Mouse (Mus musculus): Measurements from ENCODE around the gene Tbc1d5.
"Not testable (repeated sequence)": the region's sequence is repeated elsewhere in the genome, so short reads cannot be mapped to it uniquely, and the experiment has no call there.

The Tbc1d5 gene

DNA sequence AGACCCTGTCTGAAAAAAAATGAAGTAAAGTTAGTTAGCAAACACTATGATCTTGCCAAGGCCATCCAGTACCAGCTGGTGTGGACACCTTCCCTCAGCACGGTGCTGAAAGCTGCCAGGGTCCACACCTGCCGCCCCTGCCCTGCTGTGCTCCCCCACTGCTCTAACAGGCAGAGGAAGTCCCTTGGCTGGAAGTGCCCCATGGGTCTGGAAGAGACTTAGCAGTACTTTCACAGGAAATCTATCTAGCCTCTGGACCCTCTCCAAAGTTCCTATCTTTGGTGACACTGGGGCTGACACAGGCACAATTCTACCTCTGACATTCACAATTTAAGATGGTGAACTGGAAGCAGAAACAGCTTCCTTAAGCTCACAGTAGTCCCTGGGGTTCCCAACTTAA lies 442.1 kb downstream of the Tbc1d5 start:
- DNase-seq, result no peak

DNA sequence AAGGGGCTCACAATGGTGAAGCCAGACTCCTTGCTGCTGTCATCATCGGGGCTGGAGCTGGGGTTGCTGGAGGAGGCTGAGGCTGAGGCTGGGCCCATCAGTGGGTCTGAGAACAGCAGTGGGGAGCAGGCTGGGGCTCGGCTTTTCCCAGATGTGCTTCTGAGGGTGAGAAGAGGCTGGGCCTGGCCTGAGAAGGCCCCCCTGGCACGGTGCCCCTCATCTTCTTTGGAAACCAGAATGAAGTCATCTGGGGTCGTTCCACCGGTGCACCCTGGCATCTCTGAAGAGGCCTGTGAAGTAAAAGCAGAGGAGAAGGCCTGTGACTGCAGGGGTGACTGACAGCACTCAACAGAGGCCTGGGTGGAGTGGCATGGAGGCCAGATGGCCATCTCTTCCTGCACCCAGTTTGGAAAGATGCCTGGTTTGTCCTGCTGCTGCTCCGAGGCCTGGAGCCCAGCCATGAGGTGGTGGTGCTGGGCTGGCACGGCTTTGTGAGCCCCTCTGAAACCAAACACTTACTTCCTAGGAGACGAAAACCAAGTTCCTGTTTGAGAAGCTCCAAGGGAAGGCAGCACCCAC lies 443.1 kb downstream of the Tbc1d5 start:
- DNase-seq, result peak; percentile 15 to 51

DNA sequence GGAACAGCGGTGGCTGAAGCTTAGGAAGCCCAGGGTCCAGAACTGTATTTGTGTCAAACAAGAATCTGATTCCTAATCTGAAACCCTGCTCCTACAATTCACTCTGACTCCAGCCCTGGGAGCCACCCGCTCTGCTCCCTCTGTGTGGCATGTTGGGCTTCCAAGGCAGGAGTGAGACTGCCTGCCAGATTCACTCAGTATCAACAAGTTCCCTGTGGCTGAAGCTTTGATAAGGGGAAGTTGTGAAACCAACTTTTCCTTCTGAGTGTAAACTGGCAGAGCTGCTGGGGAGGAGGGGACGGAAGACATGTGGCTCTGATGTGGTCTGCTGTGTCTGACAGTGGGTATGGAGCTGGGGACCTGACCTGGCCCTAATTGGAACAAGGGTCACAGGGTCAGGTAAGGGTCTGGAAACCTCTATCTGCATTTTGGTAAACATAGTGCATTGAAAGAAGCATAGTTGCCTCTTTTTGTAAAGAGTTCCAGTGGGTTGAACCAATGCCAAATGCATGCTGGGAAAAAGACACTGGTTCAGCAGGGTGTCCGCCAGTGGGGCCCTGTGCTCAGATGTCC lies 443.7 kb downstream of the Tbc1d5 start:
- peak; percentile 53 to 58 for DNase-seq

DNA sequence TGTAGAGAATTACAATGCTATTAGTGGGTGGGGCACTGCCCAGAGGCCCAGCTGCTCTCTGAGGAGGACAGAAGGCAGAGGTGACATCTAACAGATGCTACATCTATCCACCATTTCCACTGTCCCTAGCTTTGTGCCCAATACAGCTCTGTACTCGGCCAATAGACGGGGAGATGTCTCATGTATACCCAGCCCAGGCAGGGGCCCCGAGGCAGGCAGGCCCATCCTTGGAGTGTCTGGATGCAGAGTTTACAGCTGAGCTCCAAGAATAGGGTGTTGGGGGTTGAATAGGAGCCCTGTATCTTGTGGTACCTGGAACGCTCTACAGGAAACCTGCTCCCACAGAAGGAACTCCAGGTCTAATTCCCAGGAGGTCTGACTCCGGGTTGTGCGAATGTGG lies 444.4 kb downstream of the Tbc1d5 start:
- no peak for DNase-seq

DNA sequence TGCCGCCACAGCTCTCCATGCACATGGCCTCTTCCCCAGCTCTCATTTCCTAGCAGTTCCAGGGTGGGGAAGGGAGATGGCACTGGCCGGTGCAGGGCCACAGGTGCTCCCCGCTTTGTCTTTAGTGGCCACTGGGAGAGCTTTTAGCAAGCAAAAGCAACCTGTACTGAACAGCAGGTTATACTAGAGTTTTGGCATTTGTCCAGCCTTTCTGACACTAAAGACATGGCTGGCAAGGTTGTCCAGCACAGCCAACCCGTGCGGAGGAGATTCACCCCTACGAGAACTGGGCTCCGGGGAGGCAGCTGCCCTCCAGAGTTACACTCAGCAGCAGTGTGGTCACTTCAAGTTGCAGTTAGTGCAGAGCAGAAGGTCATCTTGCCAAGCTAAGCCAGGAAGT lies 445.8 kb downstream of the Tbc1d5 start:
- no peak for DNase-seq

DNA sequence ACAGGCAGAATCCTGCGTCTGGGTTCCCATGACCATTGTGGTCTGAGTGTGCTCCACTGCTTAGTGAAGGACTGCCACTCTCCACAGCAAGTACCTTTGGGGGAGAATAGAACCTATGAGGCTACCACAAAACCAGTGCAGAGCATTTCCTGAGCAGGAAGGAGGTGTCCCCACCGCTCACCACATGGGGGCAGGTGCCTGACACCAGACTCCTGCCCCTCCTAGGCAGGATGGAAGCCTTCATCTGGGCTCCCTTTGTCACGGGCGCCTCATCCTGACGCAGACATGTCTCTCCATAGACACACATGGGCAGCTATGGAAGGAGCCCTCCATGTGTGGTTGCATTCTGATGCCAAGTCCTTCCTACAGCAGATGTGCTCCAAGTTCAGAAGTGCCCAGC lies 447.3 kb downstream of the Tbc1d5 start:
- no peak for DNase-seq

DNA sequence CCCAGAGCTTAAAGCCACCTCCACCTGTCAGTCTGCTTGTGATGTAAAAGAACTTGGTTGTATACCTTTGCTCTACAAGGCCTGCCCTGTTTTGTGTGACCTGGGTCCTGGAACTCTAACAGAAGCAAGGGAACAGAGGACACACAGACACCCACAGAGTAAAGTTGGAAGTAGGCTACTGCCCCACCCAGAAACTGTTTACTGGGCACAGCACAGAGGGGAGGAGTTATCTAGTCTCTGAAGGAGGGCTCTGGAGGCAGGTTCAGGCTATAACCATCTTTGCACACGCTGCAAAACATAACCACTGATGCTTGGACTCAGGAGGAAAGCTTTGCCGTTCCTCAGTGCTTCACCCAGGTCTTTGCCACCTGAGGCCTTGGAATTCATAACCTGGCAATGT lies 448.3 kb downstream of the Tbc1d5 start:
- no peak for DNase-seq

DNA sequence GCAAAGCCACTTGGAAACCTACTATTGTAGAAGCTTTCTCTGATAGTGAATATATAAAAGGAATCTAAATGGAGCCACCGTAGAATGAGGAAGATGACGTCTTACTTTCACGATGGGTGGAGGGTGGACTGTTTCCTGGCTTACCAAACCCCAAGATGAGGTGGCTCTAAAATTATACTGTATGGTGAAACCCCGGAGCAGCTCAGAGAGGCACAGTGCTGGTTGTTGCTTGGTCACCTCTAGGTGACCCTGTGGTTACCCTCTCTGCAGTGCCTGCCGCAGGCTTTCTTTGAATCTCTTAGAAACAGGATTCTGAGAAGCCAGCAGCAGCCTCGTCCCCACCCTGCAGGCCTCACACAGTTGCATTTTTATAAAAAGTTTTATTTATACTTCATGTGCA lies 449.6 kb downstream of the Tbc1d5 start:
- DNase-seq, result peak; percentile 24 to 27

DNA sequence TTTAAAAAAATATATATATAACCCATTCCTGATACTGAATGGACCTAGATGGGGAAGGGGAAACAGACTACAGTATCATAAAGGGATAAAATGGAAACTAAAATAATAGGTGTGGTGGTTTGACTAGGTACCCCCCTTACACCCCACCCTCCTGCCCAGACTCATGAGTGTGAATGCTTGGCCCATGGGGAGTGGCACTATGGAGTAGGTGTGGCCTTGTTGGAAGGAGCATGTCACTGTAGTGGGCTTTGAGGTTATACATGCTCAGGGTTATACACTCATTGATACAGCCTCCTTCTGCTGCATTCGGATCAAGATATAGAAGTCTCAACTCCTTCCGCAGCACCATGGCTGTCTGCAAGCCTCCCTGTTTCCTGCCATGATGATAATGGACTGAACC lies 450.1 kb downstream of the Tbc1d5 start:
- no peak for DNase-seq

DNA sequence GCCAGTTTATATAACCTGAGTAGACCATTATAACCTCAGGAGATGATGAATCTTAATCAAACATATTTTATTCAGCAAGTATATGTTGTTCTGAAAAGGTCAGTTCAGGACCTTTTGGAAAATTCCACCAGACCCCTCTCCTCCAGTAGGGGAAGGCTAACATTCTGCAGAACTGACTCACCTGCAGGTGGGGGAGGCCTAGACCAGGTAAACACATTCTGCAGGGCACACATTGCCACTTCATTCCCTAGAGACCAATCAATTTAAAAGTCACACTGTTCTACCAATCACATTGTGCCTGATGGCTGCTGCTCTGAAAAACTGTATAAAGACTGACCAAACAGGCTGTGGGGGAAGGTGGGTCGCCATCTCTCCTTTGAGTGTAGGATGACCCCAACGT lies 452.9 kb downstream of the Tbc1d5 start:
- no peak for DNase-seq

DNA sequence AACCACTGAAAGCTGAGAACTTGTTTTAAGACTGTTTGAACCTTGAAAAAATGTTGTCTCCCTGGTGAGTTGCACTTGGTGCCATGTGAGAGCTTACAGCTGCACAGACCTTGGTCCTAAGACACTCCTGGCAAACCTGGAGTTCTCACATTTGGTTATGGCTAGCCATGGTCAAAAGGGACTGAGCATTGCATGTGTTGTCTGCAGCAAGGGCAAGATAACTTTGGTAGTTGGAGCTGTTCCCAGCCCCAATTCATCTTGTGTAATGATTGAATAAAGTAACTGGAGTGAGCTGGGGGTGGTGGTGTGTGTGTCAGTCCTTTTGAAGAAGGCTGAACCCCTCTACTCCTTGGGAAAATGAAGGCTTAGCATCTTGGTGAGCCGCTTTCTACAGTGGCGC lies 454.8 kb downstream of the Tbc1d5 start:
- DNase-seq, result no peak

DNA sequence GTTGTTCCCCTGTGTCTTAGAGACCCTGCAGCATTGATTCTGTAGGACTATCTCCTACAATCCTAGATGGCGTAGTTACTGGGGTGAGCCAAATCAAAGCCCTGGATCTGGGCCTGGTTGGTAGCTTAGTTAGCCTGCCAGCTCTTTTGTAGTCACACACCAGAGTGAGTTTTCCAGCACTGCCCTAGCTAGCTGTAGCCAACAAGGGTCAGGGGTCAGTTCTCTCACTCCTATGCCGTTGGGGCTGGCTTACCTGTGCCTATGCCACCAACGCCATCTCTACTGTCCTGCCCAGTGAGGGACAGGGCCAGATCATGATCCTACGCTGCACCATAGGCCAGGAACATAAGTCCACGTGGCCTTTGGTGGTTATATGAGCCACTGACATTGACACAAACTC lies 461.6 kb downstream of the Tbc1d5 start:
- no peak for DNase-seq

DNA sequence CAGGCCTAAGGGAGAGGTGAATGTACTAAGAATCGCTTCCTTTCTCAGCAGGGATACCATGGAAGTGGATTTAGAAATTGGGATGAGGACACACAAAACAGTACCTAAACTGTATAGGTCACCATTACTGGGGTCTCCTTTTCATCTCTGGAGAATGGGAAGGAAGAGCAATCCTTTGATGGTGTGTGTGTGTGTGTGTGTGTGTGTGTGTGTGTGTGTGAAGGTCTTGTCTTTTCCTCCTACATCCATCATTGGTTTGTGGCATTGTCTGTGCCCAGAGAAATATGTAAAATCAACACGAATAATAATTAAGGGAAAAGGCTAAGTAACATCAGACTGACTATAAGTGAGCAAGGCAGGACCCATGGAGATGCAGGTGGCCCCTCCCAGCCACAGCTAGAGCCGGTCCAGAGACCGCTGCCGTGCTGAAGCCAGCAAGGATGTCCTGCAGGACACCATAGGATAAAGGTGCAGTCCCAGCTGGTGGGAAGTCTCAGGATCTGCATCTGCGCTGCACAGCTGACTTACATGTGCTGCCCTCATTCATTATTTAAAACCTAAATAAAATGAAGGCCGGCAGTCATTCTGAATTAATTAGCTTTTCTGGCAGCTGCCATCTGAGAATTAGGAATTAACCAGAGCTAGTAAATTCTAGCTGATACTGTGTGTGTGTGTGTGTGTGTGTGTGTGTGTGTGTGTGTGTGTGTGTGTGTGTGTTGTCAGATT lies 468.5 kb downstream of the Tbc1d5 start:
- no peak for DNase-seq

DNA sequence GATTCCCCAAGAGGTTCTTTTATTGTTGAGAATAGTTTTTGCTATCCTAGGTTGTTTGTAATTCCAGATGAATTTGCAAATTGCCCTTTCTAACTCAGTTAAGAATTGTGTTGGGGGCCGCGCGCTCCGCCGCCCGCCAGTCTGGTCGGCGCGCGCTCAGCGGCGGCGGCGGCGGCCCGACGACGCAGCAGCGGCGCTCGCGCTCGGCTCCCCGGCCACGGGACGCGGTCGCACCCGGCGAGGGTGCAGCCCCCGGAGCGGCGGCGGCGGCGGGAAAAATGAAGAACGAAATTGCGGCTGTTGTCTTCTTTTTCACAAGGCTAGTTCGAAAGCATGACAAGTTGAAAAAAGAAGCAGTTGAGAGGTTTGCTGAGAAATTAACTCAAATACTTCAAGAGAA lies 480.7 kb downstream of the Tbc1d5 start:
- not testable (repeated sequence) for DNase-seq

DNA sequence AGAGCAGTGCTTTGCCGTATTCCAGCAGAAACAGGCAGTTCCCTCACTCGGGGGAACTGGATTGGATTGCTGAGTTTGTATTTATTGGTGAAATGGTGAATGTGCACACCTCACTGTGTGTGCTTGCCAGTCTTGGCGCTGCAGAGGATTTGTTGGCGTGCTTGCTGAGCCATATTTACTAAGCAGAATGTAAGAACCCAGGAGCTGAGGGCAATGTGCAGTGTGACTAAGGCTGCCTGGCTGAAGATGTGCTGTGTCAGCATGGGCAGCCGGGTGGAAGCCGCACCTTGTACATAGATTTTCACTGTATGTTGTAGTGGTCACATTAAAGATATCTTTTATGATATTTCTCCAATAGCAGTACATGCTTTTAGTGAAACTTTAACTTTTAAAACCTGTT lies 491.0 kb downstream of the Tbc1d5 start:
- no peak for DNase-seq

DNA sequence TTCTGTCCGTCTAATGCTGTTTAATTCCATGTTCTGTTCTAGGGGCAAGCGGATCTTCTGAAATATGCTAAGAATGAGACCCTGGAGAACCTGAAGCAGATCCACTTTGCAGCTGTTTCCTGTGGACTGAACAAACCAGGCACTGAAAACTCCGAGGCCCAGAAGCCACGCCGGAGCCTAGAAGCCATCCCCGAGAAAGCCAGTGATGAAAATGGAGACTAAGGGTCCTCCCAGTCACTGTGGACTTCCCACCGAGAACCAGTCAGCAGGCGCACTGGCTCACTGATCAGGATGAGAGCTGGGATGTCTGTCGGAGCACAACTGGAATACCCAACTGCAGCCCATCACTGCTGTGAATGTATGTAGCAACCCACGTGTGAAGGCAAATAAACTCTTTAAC lies 491.5 kb downstream of the Tbc1d5 start:
- DNase-seq, result no peak

DNA sequence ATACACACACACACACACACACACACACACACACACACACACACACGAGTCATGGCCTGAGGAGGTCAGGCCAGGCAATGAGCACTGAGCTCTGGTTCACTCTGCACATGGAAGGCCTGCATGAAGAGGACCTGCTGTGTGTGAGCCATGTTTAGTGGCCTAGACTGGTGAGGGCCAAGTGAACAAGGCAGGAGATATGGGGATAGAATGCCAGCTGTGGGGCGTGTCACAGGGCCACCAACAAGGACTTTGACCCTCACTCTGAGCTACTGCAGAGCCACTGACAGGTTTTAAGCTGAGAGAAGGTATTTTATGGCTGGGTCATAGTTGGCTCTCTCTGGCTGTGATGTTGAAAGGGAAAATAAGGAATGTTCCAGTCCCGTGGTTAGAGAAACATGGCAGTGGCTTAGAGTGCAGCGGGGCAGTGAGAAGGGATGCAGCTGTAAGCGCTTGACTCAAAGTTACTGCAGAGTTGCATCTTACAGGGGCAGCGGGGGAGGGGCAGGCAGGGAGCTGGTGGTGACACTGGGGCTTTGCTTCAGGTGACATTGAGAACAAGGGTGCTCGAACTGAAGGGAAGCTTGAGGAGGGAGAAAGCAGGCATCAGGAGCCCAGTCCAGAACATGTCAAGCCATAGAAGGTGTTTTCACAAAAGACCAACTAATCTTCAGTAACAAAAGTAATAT lies 494.0 kb downstream of the Tbc1d5 start:
- DNase-seq, result no peak

Measured in lung, adult 18-20 months (tissue).